Mouse (Mus musculus) forebrain, embryonic 10.5 days (tissue): ENCODE data around the gene Jun. TPM values are rescaled to one million over a fixed set of nuclear protein-coding genes. Genes with fewer than 3 reads are reported as not detected.

Source experiments
- DNase-seq: peaks from one replicate; pipeline ENCODE4 v3.0.0-alpha.2; 2017; ENCODE audit warnings: low spot score; ENCODE audit errors: extremely low spot score
- H3K27ac ChIP-seq: fragments of 300-500 bp; sonication (generic); 2 replicates; pipeline ENCODE4 v1.5.1; 2016; ENCODE audit warnings: mild to moderate bottlenecking
- H3K27me3 ChIP-seq: fragments of 300-500 bp; sonication (generic); 2 replicates; pipeline ENCODE4 v1.6.1; 2016; ENCODE audit warnings: mild to moderate bottlenecking; ENCODE audit not compliant: poor library complexity, severe bottlenecking
- H3K36me3 ChIP-seq: fragments of 300-500 bp; sonication (generic); replicated peaks from 2 replicates; pipeline ENCODE4 v1.6.1; 2016; ENCODE audit warnings: mild to moderate bottlenecking, moderate library complexity
- H3K4me1 ChIP-seq: fragments of 300-500 bp; sonication (generic); 2 replicates; pipeline ENCODE4 v1.6.1; 2016
- H3K4me3 ChIP-seq: fragments of 300-500 bp; sonication (generic); 2 replicates; pipeline ENCODE4 v1.5.1; 2016; ENCODE audit warnings: mild to moderate bottlenecking, moderate library complexity
- H3K9me3 ChIP-seq: fragments of 300-500 bp; sonication (generic); 2 replicates; pipeline ENCODE4 v1.6.1; 2016; ENCODE audit warnings: mild to moderate bottlenecking, moderate library complexity
- WGBS: fragments of 180-500 bp; shearing (Covaris S2); methylation state at CpG from one replicate; pipeline ENCODE4 v1.1.7; 2016; 5-methylcytosine and 5-hydroxymethylcytosine counted together
- polyA plus RNA-seq: library from polyadenylated mRNA; unstranded; fragments of >200 nt; fragmentation: Nextera tagmentation; extraction: Ambion mirVana; gene quantifications from 2 replicates; pipeline ENCODE4 v1.2.1, GENCODE M21; 2016

The Jun gene
- 74.2 and 82.9 TPM in 2 replicates for polyA plus RNA-seq

DNA sequence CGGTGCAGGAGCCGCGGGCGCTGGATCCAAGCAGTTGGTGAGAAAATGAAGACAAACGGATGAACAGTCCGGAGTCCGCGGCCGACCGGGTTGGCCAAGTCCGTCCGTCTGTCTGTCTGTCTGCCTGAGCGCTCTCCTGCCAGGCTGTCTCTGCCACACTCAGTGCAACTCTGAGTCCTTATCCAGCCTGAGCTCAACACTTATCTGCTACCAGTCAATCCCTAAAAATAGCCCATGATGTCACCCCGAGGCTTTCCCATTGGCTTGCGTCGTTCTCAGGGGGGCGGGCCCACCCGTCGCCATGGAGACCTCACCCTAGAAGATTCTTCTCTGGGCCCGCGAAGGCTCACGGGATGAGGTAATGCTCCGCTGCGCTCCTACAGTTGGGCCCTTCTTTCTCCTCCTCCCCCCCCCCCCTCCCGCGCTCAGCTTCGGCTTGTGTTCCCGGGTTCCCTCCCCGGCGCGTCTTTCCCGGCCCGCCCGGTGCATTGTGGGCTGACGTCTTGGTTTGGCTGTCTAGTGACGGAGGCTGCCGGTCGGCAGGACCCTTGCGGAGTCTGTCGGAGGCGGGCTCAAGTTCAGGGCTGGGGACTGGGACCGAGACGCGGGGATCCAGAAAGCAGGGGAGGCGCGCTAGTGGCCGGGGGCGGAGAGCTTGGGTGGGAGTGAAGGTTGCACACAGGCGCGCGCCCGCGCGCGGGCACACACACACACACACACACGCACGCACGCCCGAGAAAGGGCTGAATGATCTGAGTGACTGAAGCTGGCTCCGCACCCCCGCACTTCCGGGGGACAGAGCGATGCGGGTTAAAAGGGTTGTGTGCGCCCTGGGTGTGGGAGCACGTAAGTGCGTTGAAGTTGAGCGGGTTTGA is at the start of gene Jun:
Jun (minus strand) TSS at position 198 of the 875 bp plus-strand sequence.
- WGBS, result under 1% methylated on average over 68 of the region's 68 CpGs
- H3K27me3 ChIP-seq, result no peaks in the 10 kb centered on the region

GRCm38 (mm10) chr4:95101684-95102083 is 49.7 kb upstream of the Jun start:
- Histone ChIP-seq H3K4me1 (peaks cover 39% of the 10 kb centered on the region), H3K4me3 (no peak overlapping the region), H3K9me3 (no peaks in the 10 kb centered on the region), H3K27me3 (peaks cover 9% of the 10 kb centered on the region; the same call in 1 of the 2 replicates), H3K36me3 (no peaks in the 10 kb centered on the region), H3K27ac (no peak overlapping the region)
- DNase-seq, result no peak
- 93% methylated on average over 7 of the region's 7 CpGs for WGBS

More for the DNA sequence above, at the start of gene Jun:
- Histone ChIP-seq H3K4me1 (peaks cover 56% of the 10 kb centered on the region), H3K9me3 (no peaks in the 10 kb centered on the region), H3K36me3 (0 out of 2 replicates have a peak, but pooled peaks cover 3% of the 10 kb centered on the region), H3K27ac (peak within 1 kb of the TSS; percentile 95), H3K4me3 (peak within 1 kb of the TSS; percentile 86)
- DNase-seq, result peak; percentile 100

GRCm38 (mm10) chr4:95100694-95101093 is 48.7 kb upstream of the Jun start:
- no peak overlapping the region for H3K4me3 ChIP-seq
- H3K27ac ChIP-seq, result no peak overlapping the region
- no peaks in the 10 kb centered on the region for H3K36me3 ChIP-seq
- no peaks in the 10 kb centered on the region for H3K9me3 ChIP-seq
- no peak for DNase-seq
- H3K27me3 ChIP-seq, result peaks cover 5% of the 10 kb centered on the region; the same call in 1 of the 2 replicates
- H3K4me1 ChIP-seq, result peaks cover 29% of the 10 kb centered on the region

DNA sequence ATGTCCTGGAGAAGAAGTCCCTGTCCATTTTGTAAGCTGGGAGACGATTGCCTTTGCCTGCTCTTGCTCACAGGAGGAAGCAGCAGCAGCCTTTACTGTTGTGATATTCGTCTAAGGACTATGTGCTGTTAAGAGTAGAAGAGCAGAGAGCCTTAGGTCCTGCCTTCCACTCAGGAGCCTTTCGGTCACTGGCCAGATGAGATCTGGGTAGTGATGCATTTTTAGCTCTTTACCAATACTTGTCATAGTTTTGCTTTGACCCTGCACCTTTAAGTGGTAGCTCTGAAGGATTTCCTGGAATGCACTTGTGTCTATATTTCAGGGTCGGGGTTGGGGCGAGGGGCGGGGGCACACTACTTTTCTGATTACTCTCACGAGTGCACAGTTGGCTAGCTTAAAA is 47.4 kb upstream of the Jun start:
- H3K27ac ChIP-seq, result peak overlapping the region; percentile 53; the same call in 1 of the 2 replicates
- H3K4me3 ChIP-seq, result no peak overlapping the region
- H3K36me3 ChIP-seq, result no peaks in the 10 kb centered on the region
- peaks cover 24% of the 10 kb centered on the region for H3K4me1 ChIP-seq
- H3K9me3 ChIP-seq, result no peaks in the 10 kb centered on the region
- 76% methylated on average over 7 of the region's 7 CpGs for WGBS
- no peaks in the 10 kb centered on the region for H3K27me3 ChIP-seq
- no peak for DNase-seq

DNA sequence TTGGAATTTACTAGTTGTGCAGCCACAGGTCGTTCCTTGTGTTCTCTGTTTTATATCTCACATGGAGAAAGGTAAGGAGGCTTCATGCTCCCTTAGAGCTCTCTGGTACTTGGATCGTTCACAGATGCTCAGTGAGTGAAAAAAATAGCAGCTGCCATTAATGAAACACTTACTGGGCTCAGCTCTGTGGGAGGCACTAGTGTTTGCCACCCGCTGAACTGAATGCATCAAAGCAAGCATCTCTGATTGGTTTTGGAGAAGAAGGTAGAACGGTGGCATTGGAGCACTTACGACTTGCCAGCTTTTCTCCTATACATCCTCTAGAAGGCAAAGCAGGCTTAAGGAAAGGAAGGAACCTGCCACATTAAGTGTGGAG is 46.7 kb upstream of the Jun start:
- Histone ChIP-seq H3K9me3 (no peaks in the 10 kb centered on the region), H3K4me3 (no peak overlapping the region), H3K36me3 (no peaks in the 10 kb centered on the region), H3K27ac (peak overlapping the region; percentile 53; the same call in 1 of the 2 replicates), H3K27me3 (no peaks in the 10 kb centered on the region), H3K4me1 (peaks cover 28% of the 10 kb centered on the region)
- 57% methylated on average over 5 of the region's 5 CpGs for WGBS
- no peak for DNase-seq

DNA sequence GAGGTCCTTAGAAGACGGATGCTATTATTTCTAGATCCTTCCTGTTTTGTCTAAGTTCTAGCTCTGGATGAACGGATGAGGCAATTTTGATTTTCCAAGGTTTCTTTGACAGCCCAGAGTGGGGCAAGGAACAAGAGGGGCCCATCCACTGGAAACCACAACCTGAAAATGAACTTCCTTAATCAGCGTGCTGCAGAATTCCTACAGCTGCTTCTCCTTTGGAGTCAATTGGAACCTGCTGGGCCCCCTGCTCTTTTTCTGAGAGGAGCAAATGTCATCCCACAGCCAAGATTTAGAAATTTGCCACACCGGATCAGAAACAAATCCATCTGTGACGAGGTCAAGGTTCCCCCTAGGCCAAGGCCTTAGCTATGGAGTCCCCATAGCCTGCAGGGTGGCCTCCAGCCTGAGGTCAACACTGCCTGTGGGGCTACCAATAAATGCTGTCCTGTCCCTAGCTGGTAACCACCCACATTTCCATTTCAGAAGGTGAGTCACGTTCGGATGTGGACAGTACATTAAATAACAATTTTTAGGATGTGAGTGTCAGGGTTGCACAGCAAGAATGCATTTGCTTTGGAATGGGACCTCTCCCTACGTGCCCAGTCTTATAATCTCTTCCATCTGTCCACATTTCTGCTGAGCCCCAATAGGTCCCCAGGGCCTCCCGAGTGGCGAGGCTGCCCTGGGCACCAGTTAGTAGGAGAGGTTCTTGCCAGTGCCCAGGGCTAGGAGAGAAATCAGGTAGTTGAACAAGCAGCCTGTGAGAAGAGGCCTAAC is 46.1 kb upstream of the Jun start:
- 0 out of 2 replicates have a peak, but pooled peaks cover 1% of the 10 kb centered on the region for H3K27me3 ChIP-seq
- H3K4me3 ChIP-seq, result no peak overlapping the region
- no peaks in the 10 kb centered on the region for H3K9me3 ChIP-seq
- no peaks in the 10 kb centered on the region for H3K36me3 ChIP-seq
- no peak for DNase-seq
- peak overlapping the region; percentile 53; the same call in 1 of the 2 replicates for H3K27ac ChIP-seq
- H3K4me1 ChIP-seq, result peaks cover 34% of the 10 kb centered on the region
- 62% methylated on average over 10 of the region's 10 CpGs for WGBS

GRCm38 (mm10) chr4:95096731-95097130 is 44.7 kb upstream of the Jun start:
- H3K4me3 ChIP-seq, result no peak overlapping the region
- no peak for DNase-seq
- H3K27ac ChIP-seq, result no peak overlapping the region
- H3K36me3 ChIP-seq, result no peaks in the 10 kb centered on the region
- H3K9me3 ChIP-seq, result no peaks in the 10 kb centered on the region
- WGBS, result 79% methylated on average over 2 of the region's 2 CpGs
- 0 out of 2 replicates have a peak, but pooled peaks cover 6% of the 10 kb centered on the region for H3K27me3 ChIP-seq
- H3K4me1 ChIP-seq, result peaks cover 47% of the 10 kb centered on the region

- no peak for DNase-seq
- Histone ChIP-seq H3K9me3 (no peaks in the 10 kb centered on the region), H3K36me3 (no peaks in the 10 kb centered on the region), H3K27ac (no peak overlapping the region), H3K4me1 (peaks cover 50% of the 10 kb centered on the region), H3K27me3 (0 out of 2 replicates have a peak, but pooled peaks cover 6% of the 10 kb centered on the region), H3K4me3 (no peak overlapping the region)
- 87% methylated on average over 6 of the region's 6 CpGs for WGBS
These were observed 43.9 kb upstream of the Jun start for GRCm38 (mm10) chr4:95095911-95096310.

DNA sequence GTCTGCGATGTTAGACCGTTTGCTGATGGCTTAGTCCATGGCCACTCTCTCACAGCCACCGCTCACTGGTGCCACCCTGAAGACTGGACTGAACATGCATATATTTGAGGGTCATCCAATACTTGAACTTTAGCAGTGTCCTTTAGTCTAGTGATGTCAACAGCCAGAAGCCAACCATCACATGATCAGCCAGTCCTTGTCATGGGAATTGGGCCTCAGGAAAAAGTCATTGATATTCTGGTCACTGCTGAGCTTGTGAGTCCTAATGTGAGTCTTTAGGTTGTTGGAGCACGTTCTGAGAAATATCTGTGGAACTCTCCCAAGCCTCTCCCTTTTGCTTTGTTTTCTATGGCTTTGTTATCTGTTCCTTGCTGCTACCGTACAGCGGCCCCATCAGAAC is 43.3 kb upstream of the Jun start:
- Histone ChIP-seq H3K9me3 (no peaks in the 10 kb centered on the region), H3K4me3 (no peak overlapping the region), H3K27ac (no peak overlapping the region), H3K36me3 (no peaks in the 10 kb centered on the region), H3K27me3 (0 out of 2 replicates have a peak, but pooled peaks cover 6% of the 10 kb centered on the region), H3K4me1 (peaks cover 50% of the 10 kb centered on the region)
- WGBS, result 94% methylated on average over 6 of the region's 6 CpGs
- no peak for DNase-seq

DNA sequence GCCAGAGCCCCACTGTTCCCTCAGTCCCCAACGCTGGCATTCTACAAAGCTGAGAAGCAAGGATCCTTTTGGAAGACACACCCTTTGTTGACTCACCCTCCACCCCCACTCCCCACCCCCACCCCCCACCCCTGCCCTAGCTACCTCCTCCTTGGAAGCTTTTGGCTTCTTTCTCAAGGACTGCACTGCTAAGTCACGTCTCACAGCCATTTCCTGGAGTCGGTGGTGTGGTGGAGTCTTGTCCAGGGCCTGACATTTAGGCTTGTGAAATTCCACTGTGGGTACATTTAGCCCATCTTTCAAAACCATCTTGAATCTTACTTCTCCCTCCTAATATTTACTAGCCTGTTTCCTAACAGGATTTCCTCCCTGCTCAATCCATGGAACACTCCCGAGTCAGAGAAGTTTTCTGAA is 42.7 kb upstream of the Jun start:
- no peaks in the 10 kb centered on the region for H3K9me3 ChIP-seq
- H3K27me3 ChIP-seq, result 0 out of 2 replicates have a peak, but pooled peaks cover 6% of the 10 kb centered on the region
- H3K27ac ChIP-seq, result 0 out of 2 replicates have a peak overlapping the region, but pooled peaks have one; percentile 17
- WGBS, result 62% methylated on average over 4 of the region's 4 CpGs
- H3K4me1 ChIP-seq, result peaks cover 50% of the 10 kb centered on the region
- H3K4me3 ChIP-seq, result no peak overlapping the region
- DNase-seq, result no peak
- no peaks in the 10 kb centered on the region for H3K36me3 ChIP-seq

- 87% methylated on average over 6 of the region's 6 CpGs for WGBS
- Histone ChIP-seq H3K4me1 (peaks cover 40% of the 10 kb centered on the region), H3K4me3 (no peak overlapping the region), H3K27ac (no peak overlapping the region; the same call in 1 of the 2 replicates), H3K36me3 (no peaks in the 10 kb centered on the region), H3K9me3 (no peaks in the 10 kb centered on the region), H3K27me3 (0 out of 2 replicates have a peak, but pooled peaks cover 6% of the 10 kb centered on the region)
- no peak for DNase-seq
These were observed 41.6 kb upstream of the Jun start for GRCm38 (mm10) chr4:95093615-95094014.

DNA sequence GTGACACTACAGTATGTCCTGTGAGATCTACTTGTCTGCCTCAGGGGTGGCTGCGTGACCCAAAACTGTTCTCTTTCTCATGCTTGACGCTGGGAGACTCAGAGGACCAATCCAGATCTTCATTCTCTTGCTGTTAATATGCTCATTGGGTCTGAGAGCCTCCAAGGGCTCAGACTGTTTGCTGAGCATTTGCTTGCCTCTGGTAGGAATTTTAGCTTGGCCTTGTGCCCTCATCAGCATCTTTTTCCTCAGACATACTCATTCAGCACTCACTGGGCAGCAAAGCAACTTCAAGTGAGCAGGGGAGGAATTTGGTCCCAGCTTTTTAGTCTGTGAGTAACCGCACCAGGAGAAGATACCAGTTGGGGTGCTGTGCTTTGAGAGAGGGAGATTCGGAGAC is 40.5 kb upstream of the Jun start:
- H3K4me1 ChIP-seq, result peaks cover 29% of the 10 kb centered on the region
- H3K27ac ChIP-seq, result no peak overlapping the region
- H3K4me3 ChIP-seq, result no peak overlapping the region
- WGBS, result 91% methylated on average over 4 of the region's 4 CpGs
- DNase-seq, result no peak
- H3K9me3 ChIP-seq, result no peaks in the 10 kb centered on the region
- 0 out of 2 replicates have a peak, but pooled peaks cover 6% of the 10 kb centered on the region for H3K27me3 ChIP-seq
- no peaks in the 10 kb centered on the region for H3K36me3 ChIP-seq
